ENCODE assay signal across 17 mouse cellular contexts in genomic region chr16:7725225-7725624, GRCm38 (mm10).
DNase-seq lines count a peak whose midpoint lies in the region.
"Had no signal": no experiment of that assay in that cellular context is flagged by ENCODE, and none has a peak within 500 bp of the region (broad histone marks: within the 10 kb centered on the region; RNA-seq: fewer than 3 reads in every experiment).

No protein-coding gene starts in this region.

- peak; percentile 2 for DNase-seq in embryo, embryonic 10.5 days (ENCODE audit: low spot score)
- DNase-seq in embryo, embryonic 9.5 days (ENCODE audit: extremely low spot score), result no peak
- DNase-seq in MN1 (ENCODE audit: low spot score), result peak; percentile 1
- peak; percentile 9 for DNase-seq in forelimb bud, embryonic 11.5 days (ENCODE audit: low read depth, low spot score)
- DNase-seq in mesoderm, embryonic 11.5 days (ENCODE audit: low read depth, low spot score), result peak; percentile 38
- DNase-seq in kidney, adult 11 months, result no peak
- DNase-seq in urinary bladder, postnatal 36 days (ENCODE audit: low spot score in 2 of 2), result no peak
- DNase-seq: adrenal gland, adult 2 months; adrenal gland, postnatal 14 days; B cell, adult 2 months; cerebellum, adult 11-12 months; cerebellum, adult 8-10 months; cerebellum, postnatal 10 days; cerebellum, postnatal 36 days; gastrocnemius, adult 2 months; gastrocnemius, postnatal 14 days; heart, adult 11 months had no signal

Comparison
In these comparisons a context has a peak if more than half of its experiments do, and no peak if none do; other contexts are left out.
1. DNase-seq: peak in embryo, embryonic 10.5 days (single experiment), MN1 (single experiment), forelimb bud, embryonic 11.5 days (single experiment) and mesoderm, embryonic 11.5 days (single experiment); none in embryo, embryonic 9.5 days (single experiment), kidney, adult 11 months (single experiment) and urinary bladder, postnatal 36 days (0 of 2).